Mouse (Mus musculus) heart, embryonic 14.5 days (tissue): ENCODE data around the gene Gp5. TPM values are rescaled to one million over a fixed set of nuclear protein-coding genes. Genes with fewer than 3 reads are reported as not detected.

ENCODE experiments used
- ATAC-seq: fragments of 200-750 bp; cut with Nextera tagmentation; 2 replicates; pipeline ENCODE4 v1.8.0; 2017; ENCODE audit warnings: low read depth, moderate TSS enrichment; ENCODE audit not compliant: insufficient number of reproducible peaks, insufficient read depth, low FRiP score
- H3K27ac ChIP-seq, 2 experiments: fragments of 200-500 bp in 1 of 2; fragments of 300-500 bp in 1 of 2; sonication (generic) in 1 of 2; replicated peaks in 1 of 2; 2 replicates each; pipeline ENCODE4 v1.5.1; 2012 to 2014; ENCODE audit warnings: low read depth in 2 of 2, low read length in 2 of 2, control low read depth in 1 of 2, mild to moderate bottlenecking in 1 of 2, mixed read lengths in 1 of 2; ENCODE audit not compliant: control insufficient read depth in 1 of 2, insufficient read depth in 1 of 2
- H3K27me3 ChIP-seq: fragments of 300-500 bp; sonication (generic); 2 replicates; pipeline ENCODE4 v1.6.1; 2014; ENCODE audit warnings: mild to moderate bottlenecking, low read length, control low read depth; ENCODE audit not compliant: control insufficient read depth, insufficient read depth
- H3K36me3 ChIP-seq: fragments of 300-500 bp; sonication (generic); 2 replicates; pipeline ENCODE4 v1.6.1; 2014; ENCODE audit warnings: mild to moderate bottlenecking, control low read depth, low read length, mixed read lengths; ENCODE audit not compliant: control insufficient read depth, insufficient read depth
- H3K4me1 ChIP-seq, 2 experiments: fragments of 200-500 bp in 1 of 2; fragments of 300-500 bp in 1 of 2; sonication (generic) in 1 of 2; 2 replicates each; pipeline ENCODE4 v1.6.1; 2012 to 2014; ENCODE audit warnings: low read length in 2 of 2, control low read depth in 1 of 2, mixed read lengths in 1 of 2; ENCODE audit not compliant: control insufficient read depth in 2 of 2, insufficient read depth in 2 of 2
- H3K4me2 ChIP-seq: fragments of 300-500 bp; sonication (generic); 2 replicates; pipeline ENCODE4 v1.6.1; 2014; ENCODE audit warnings: mild to moderate bottlenecking, low read length
- H3K4me3 ChIP-seq, 2 experiments: fragments of 200-500 bp in 1 of 2; fragments of 300-500 bp in 1 of 2; sonication (generic) in 1 of 2; 2 replicates each; pipeline ENCODE4 v1.5.1; 2012 to 2014; ENCODE audit warnings: low read length in 2 of 2, mild to moderate bottlenecking in 2 of 2, control low read depth in 1 of 2, low read depth in 1 of 2, moderate library complexity in 1 of 2; ENCODE audit not compliant: control insufficient read depth in 1 of 2, insufficient read depth in 1 of 2
- H3K9ac ChIP-seq: fragments of 300-500 bp; sonication (generic); 2 replicates; pipeline ENCODE4 v1.6.1; 2014; ENCODE audit warnings: mild to moderate bottlenecking, low read length
- H3K9me3 ChIP-seq: fragments of 300-500 bp; sonication (generic); 2 replicates; pipeline ENCODE4 v1.6.1; 2016; ENCODE audit warnings: low read length, control low read depth; ENCODE audit not compliant: control insufficient read depth
- WGBS: fragments of 180-500 bp; shearing (Covaris S2); extraction: QIAGEN DNeasy Blood & Tissue Kit; methylation state at CpG from one replicate; pipeline ENCODE4 v1.1.7; 2014; 5-methylcytosine and 5-hydroxymethylcytosine counted together
- polyA plus RNA-seq: library from polyadenylated mRNA; unstranded; fragments of >200 nt; fragmentation: Nextera tagmentation; extraction: Ambion mirVana; gene quantifications from 2 replicates; pipeline ENCODE4 v1.2.1, GENCODE M21; 2014

The Gp5 gene
- polyA plus RNA-seq, 1 experiment from 2014 or later, result 0.63 TPM

DNA sequence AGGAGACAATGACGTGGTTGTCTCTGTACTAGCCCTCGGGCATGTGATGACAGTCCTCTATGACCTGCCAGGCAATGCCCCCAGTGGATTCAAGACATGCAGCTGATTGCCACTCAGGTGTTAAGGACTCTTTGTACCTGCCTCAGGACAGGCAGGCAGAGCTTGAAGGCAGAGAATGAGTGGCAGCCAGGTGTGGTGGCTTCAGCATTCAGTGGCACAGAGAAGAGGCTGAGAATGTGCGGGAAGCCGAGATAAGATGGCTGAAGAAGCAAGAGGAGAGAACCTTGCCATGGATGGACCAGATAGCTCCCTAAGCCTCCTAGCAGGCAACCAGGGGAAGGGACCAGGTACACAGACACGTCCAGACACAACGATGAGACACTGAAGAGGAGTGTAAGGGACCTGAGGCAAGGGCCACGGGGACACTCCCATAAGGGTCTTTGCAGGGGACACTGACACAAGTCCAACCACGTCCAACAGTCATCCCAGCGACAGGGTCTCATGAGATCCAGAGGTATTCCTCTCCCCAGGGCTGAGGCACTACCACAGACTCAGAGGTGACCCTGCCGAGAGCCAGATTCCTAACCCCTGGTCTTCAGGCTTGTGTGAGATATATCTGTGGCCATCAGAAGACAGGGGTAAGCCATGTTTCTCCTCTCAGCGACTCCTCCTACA, 13.8 kb downstream of the Gp5 start:
- no peaks in the 10 kb centered on the region for H3K4me1 ChIP-seq
- WGBS, result 76% methylated on average over 11 of the region's 11 CpGs
- H3K9ac ChIP-seq, result no peak overlapping the region
- H3K4me3 ChIP-seq, result no peak overlapping the region
- 0 out of 2 replicates have a peak, but pooled peaks cover 13% of the 10 kb centered on the region for H3K27me3 ChIP-seq
- H3K27ac ChIP-seq, result no peak overlapping the region
- H3K9me3 ChIP-seq, result no peaks in the 10 kb centered on the region
- H3K36me3 ChIP-seq, result no peaks in the 10 kb centered on the region
- H3K4me2 ChIP-seq, result no peak overlapping the region
- no peak for ATAC-seq

DNA sequence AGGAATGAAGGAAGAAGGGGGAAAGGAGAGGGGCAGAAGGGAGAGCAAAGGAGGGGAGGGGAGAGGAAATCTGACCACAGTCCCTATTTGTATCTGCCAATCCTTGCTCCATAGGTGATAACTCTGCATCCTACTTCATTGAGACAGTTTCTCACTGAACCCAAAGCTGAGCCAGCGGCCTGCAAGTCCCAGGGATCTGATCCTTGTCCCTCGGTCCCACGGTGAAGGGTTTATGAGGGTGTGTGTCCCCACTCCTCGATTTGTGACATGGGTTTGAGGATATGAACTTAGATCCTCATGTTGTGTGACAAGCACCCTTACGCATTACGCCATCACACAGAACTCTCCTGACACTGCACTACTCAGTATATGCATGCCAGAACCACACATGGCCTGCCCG, 15.5 kb downstream of the Gp5 start:
- 87% methylated on average over 7 of the region's 7 CpGs for whole genome bisulfite sequencing

DNA sequence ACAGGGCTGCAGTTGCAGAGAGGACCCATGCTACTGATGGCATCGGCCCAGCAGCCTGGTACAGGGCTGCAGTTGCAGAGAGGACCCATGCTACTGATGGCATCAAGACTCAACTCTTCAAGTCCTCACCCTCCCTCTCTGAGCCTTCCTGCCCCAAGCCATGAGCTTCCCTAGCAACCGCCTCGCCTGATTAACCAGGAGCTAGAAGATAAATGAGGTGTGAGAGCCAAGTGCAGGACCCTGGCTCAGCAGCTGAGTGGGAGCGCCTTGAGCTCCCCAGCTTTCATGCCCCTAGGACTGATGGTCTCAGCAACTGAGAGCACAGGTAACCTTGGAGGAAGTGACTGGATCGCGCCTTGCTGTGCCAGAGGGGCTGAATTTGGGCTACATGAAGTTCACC, 20.1 kb downstream of the Gp5 start:
- ATAC-seq, result no peak
- H3K4me1 ChIP-seq, result no peaks in the 10 kb centered on the region
- no peak overlapping the region for H3K27ac ChIP-seq
- H3K27me3 ChIP-seq, result no peaks in the 10 kb centered on the region; the same call in 1 of the 2 replicates
- no peak overlapping the region for H3K9ac ChIP-seq
- no peaks in the 10 kb centered on the region for H3K36me3 ChIP-seq
- H3K4me2 ChIP-seq, result no peak overlapping the region
- H3K9me3 ChIP-seq, result no peaks in the 10 kb centered on the region
- H3K4me3 ChIP-seq, result no peak overlapping the region
- WGBS, result 75% methylated on average over 6 of the region's 6 CpGs

More for the DNA sequence above, 15.5 kb downstream of the Gp5 start:
- Histone ChIP-seq H3K4me2 (no peak overlapping the region), H3K4me3 (no peak overlapping the region), H3K9ac (no peak overlapping the region), H3K27ac (no peak overlapping the region), H3K4me1 (no peaks in the 10 kb centered on the region), H3K36me3 (no peaks in the 10 kb centered on the region), H3K27me3 (0 out of 2 replicates have a peak, but pooled peaks cover 4% of the 10 kb centered on the region), H3K9me3 (no peaks in the 10 kb centered on the region)
- ATAC-seq, result no peak

DNA sequence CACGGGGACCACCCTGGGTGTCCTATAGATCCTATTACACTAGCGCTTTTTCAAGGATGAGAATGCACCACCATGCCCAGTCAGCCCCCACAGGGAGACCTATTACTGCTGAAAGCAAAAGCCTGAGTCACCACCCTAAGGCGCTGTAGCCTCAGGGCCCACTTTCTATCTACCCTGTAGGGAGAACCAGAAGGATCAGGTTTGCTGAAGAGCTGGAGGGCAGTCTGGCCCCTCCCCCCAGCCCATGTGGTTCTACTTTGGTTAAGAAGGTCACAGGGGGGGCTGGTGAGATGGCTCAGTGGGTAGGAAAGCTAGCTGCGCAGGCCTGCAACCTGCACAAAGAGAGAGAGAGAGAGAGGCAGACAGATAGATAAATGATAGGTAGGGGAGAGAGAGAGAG, 24.9 kb downstream of the Gp5 start:
- no peaks in the 10 kb centered on the region for H3K9me3 ChIP-seq
- no peak overlapping the region for H3K9ac ChIP-seq
- H3K4me1 ChIP-seq, result peaks cover under 1 to 6% of the 10 kb centered on the region in 2 experiments; a peak in 2 of 4 replicates
- 74% methylated on average over 4 of the region's 4 CpGs for WGBS
- no peak for ATAC-seq
- no peak overlapping the region for H3K4me2 ChIP-seq
- H3K4me3 ChIP-seq, result no peak overlapping the region
- H3K36me3 ChIP-seq, result no peaks in the 10 kb centered on the region
- peaks cover 39% of the 10 kb centered on the region for H3K27me3 ChIP-seq
- no peak overlapping the region for H3K27ac ChIP-seq

DNA sequence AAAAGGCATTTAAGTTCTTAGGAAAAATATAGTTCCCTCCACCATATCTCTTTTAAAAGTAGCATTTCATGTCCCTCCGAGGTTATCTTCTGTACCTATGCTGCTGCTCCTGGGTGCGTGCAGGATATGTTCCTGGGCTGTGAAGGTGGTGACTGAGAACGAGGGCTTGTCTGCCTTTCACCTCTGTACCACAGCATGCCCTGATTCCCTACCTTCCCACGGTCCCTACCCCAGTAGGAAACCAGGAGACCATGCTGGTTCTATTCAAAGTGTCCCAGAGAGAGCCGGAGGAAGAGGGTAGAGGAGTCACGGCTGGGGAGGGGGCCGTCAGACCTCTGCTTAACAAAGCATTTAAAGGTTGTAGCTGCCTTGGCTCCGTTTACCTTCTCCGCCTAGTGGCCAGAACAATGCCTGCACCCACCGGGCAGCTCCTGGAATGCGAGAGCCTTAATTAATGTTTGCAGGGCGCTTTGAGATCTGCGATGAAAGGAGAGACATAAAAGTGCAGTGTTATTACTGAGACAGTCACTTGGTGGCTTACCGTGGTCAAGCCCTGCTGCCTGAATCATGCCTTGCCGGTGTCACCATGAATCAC, 26.7 kb downstream of the Gp5 start:
- Histone ChIP-seq H3K9me3 (no peaks in the 10 kb centered on the region), H3K4me1 (peaks cover 2 to 6% of the 10 kb centered on the region in 2 experiments; a peak in 2 of 4 replicates), H3K4me2 (peak overlapping the region; percentile 63), H3K36me3 (no peaks in the 10 kb centered on the region), H3K9ac (no peak overlapping the region), H3K27me3 (peaks cover 39% of the 10 kb centered on the region), H3K27ac (no peak overlapping the region), H3K4me3 (0 out of 4 replicates have a peak overlapping the region, but pooled peaks of 1 of the 2 experiments have one; percentile 18)
- no peak for ATAC-seq
- WGBS, result 3% methylated on average over 15 of the region's 15 CpGs

DNA sequence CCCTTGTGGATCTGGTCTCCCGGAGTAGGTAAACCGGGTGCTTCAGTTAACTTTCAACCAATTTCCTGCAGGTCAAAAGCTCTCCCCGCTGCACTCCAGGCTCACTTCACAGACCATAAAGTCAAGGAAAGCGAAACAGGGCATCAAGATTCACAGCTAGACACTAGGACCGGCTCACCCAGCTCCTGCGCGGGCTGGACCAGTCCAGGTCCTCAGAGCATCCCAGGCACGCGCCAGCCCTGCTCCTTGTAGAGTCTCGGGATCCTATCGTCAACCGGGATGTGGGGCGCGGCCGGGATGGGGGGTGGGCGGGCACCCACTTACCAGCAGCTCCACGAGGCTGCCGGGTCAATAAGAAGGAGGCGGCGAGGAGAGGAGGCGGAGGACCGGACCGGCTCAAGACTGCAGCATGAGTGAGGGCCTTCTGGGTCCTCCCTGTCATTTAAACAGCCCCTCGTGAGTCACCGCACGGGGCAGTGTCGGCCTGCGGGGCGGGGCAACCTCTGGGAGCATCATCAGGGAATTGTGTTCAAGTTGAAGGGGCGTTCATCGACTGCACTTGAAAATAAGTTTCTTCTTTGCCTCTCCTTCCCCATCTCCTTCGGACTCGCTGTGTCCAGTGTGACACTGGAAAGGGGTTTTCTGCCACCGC, 27.6 kb downstream of the Gp5 start, which contains the start of gene Lrrc15:
TSS of gene Lrrc15 (minus strand) at position 413 of the 652 bp plus-strand sequence.
- Histone ChIP-seq H3K27me3 (peaks cover 39% of the 10 kb centered on the region), H3K36me3 (no peaks in the 10 kb centered on the region), H3K4me2 (peak within 1 kb of the TSS; percentile 63), H3K9ac (no peak within 1 kb of the TSS; the same call in 1 of the 2 replicates), H3K4me3 (peak within 1 kb of the TSS; percentile 14 to 25; a peak in 2 of 4 replicates), H3K4me1 (peaks cover 2 to 6% of the 10 kb centered on the region in 2 experiments; a peak in 2 of 4 replicates), H3K27ac (no peak within 1 kb of the TSS), H3K9me3 (no peaks in the 10 kb centered on the region)
- ATAC-seq, result no peak
- WGBS, result 8% methylated on average over 34 of the region's 34 CpGs

DNA sequence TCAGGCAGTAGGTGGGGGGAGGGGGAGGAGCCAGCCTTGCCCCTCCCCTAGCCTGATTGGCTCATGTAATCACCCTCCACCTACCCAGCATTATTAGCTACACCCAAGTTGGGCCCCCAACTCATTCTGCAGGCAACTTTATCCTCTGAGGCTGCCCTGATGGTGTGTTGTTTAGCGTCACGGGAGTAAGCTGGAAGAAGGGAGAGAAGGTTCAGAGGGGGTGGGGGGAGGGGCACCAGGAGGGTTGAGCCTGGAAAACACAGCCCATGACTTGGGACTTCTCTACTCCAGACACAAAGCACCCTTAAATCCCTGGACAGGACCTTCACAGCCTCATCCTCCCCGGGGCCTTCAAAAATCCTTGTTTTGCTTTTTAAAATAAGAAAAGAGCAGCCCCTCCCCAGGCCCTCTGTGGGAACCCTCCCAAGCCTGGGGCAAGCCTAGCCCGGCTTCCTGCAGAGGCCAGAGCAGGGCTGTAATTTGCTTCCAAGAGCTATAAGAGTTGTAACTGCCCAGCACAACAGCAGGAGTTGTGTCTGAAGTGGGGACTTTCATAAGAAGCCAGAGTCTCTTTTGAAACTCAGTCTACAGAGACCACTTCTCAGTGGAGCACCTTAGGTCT, 29.8 kb downstream of the Gp5 start:
- Histone ChIP-seq H3K4me3 (no peak overlapping the region), H3K4me1 (peaks cover 2 to 6% of the 10 kb centered on the region in 2 experiments; a peak in 2 of 4 replicates), H3K27ac (no peak overlapping the region), H3K36me3 (no peaks in the 10 kb centered on the region), H3K4me2 (no peak overlapping the region), H3K9ac (no peak overlapping the region), H3K27me3 (peaks cover 39% of the 10 kb centered on the region), H3K9me3 (no peaks in the 10 kb centered on the region)
- 11% methylated on average over 4 of the region's 4 CpGs for WGBS
- ATAC-seq, result no peak
